Mouse (Mus musculus) frontal cortex, adult (tissue): ENCODE measurements around the gene Cep55.
A peak's percentile ranks its signal among the peaks of the same experiment; 100 is the strongest.

Source experiments
- ATAC-seq: cut with Nextera tagmentation; 2 replicates; pipeline ENCODE4 v1.9.2; 2017; ENCODE audit warnings: mild to moderate bottlenecking, moderate library complexity, mixed read lengths; ENCODE audit not compliant: low TSS enrichment

Cep55 gene

GRCm38 (mm10) chr19:38054720-38055192, at the start of gene Cep55:
Gene Cep55 (plus strand): TSS chr19:38055011.
- ATAC-seq: peak; percentile 95

DNA sequence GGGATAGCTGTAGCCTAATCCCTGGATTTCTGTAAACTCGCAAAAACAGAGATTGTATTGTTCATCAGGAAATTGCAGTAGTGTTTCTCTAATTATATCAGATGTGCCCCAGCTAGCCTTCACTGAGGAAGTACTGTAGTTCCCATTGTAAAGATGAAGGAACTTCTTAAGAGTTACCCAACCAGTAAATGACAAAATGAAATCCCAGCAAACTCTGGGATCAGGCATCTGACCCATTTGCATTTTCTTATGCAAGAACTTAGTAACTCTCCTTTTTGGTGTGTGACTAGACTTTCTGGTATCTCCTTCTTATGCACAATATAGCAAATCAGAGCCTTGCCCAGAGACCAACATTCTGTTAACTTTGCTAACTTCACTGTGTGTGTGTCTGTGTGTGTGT, 43.4 kb upstream of the Cep55 start:
- no peak for ATAC-seq

DNA sequence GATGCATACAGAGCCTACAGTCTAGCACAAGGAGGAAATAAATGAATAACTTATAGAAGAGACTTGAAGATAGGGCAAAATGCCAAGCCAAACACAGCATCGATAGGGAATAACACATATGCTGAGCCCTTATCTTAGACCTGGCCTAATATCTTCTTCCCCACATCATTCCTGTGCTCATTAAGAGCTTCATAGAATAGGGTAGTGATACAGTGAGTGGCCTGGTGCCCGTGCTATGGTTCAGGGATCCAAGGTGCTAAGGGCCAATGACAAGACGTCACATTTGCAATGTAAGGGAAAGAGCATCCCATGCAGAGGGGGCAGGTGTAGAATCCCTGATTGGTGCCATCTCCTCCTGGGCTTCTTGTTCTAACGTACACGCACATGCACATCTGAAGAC, 40.4 kb upstream of the Cep55 start:
- no peak for ATAC-seq

- peak; percentile 98 for ATAC-seq
Observed at GRCm38 (mm10) chr19:38015180-38015872, 39.5 kb upstream of the Cep55 start.

GRCm38 (mm10) chr19:38015873-38016254, 38.9 kb upstream of the Cep55 start:
- ATAC-seq: peak; percentile 52

GRCm38 (mm10) chr19:38022710-38023109, 32.1 kb upstream of the Cep55 start:
- no peak for ATAC-seq

- no peak for ATAC-seq
Observed at GRCm38 (mm10) chr19:38023603-38024002, 31.2 kb upstream of the Cep55 start.

GRCm38 (mm10) chr19:38025254-38026041, 29.4 kb upstream of the Cep55 start:
- no peak for ATAC-seq

DNA sequence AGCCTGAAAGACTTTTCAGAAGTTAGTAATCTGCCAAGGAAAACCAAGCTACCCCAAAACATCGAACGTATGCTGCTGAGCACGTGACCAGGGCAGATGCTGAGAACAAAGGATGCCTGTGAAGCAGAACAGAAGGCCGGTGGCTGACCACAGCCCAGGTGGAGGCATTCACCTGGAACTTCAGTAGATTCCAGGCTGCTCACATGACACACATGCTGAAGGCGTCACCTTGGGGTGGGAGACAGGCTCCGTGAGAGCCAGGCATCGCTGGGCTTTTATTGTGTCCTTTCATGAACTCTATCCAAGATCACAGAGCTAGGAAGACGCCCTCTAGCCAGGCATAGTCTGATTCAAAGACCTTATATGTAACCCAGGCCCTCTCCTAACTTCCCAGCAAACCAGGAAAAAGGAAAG, 28.6 kb upstream of the Cep55 start:
- no peak for ATAC-seq

- no peak for ATAC-seq
Observed at GRCm38 (mm10) chr19:38027389-38027788, 27.4 kb upstream of the Cep55 start.

- ATAC-seq: no peak
Observed at GRCm38 (mm10) chr19:38027881-38028521, 26.8 kb upstream of the Cep55 start.

DNA sequence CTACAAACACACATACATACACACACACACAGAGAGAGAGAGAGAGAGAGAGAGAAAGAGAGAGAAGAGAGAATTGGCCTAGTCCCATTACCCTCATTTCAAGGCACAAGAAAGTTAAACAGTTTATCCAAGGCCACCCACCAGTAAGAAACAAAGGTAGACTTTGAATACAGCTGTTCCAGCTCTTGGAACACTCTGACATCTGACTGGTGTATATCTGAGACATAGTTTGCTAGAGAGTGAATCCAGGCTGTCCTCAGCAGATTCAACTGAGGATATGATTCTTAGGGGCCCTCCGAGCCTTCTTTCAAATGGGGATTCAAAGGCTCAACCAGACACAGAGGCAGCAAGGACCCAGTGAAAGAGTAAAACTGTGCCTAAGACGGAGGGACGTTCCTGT, 25.5 kb upstream of the Cep55 start:
- no peak for ATAC-seq

DNA sequence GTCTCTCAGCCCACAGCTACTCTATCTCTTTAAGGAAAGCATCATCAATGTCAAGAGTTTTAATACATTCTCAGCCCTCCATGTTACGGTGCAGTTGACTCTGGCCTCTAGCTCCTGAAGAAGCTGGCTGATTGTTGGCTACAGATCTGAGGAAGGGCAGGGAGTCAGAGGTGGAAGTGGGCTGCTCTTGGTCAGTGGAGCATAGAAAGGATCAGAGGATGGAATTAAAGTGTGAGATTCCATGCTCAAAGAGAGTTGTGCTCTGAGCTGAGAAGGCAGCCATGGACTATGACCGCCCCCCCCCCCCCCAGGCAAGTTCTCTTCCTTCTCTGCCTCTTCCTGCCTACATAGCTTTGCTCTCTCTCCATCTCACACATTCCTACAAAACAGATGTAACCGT, 24.9 kb upstream of the Cep55 start:
- peak; percentile 32 for ATAC-seq

DNA sequence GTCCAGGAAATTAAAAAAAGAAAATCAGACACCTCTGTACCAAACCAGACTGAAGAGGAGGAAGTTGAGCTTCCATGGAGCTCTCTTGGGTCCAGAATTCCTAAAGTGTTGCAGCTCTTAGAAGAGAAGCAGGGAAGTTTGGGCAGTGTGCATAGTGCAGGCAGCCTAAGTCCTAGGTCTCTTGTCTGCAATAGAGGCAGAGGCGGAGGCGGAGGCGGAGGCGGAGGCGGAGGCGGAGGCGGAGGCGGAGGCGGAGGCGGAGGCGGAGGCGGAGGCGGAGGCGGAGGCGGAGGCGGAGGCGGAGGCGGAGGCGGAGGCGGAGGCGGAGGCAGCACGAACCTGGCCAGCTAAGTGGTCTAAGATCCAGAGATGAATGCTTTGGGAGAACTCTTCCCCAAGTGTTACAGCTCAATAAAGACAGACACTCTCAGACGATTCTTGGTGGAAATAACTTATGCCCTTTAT, 24.1 kb upstream of the Cep55 start:
- peak; percentile 76 for ATAC-seq

- ATAC-seq: no peak
Observed at GRCm38 (mm10) chr19:38031144-38031543, 23.7 kb upstream of the Cep55 start.

DNA sequence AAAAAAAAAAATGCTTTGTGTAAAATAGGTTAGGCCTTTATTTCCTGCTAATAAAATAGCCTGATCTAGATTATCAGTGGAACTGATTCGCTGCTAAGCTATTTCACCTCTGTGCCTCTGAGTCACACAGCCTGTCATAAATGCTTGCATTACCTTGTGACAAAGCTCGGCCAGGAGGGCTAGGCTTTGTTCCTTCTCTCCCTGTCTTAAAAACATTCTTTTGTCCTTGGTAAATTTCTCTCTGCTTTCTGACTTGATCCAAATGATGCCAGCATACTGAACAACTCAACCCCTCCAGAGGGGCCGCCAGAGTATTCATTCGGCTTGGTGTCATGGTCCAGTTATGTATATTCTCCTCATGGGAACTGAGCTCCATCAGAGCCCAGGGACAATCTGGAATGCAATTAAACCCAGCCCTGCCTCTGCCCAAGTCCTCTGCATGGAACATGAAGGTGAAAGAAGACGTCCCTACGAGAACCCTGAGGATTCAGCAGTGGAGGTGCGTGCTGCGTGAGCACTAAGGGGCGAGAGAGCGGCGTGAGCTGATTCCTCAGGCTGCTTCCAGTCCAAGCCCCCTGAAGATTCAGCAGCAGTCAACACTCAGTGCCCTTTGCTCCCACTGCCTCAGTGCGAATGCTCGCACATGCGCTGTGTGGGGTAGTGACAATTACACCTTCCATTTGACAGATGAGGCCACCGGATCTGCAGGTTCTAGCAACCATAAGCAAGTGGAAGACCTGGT, 21.6 kb upstream of the Cep55 start:
- ATAC-seq: no peak

- no peak for ATAC-seq
Observed at GRCm38 (mm10) chr19:38033735-38034057, 21.1 kb upstream of the Cep55 start.

- no peak for ATAC-seq
Observed at GRCm38 (mm10) chr19:38034696-38035095, 20.1 kb upstream of the Cep55 start.

DNA sequence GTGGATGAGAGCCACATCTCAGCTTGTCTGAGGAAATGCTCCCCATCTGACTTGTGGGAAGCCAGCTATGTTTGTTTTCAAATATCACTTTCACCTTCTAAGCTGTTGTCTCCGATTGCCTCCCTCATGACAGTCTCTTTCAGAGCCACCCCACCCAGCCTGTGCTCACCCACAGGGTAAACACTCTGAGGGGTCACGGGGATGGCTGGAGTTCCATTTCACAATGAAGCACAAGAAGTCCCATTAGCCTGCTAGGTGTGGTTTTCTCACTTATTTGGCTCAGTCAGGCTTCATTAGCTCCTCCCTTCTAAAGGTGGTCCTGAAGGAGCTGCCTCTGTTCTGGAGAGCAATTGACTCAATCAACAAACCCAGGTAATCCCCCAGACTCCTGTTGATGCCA, 19.0 kb upstream of the Cep55 start:
- no peak for ATAC-seq

DNA sequence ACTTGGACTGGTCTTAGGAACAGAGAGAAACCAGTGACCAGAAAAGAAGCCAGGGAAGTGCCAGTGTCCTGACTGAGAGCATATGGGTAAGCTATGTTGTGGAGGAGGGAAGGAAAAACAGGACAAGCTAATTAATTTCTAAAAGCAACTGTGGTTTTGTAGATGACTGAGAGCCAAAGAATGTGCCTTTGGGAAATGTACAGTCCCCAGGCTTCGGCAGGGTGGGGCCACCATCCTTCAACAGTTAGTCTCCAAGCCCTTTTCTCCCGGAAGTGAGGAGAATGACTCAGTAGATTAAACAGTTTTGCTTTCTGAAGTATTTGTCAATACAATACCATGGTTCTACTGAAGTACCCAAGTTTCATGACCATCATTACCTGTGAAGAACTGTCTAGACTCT, 16.5 kb upstream of the Cep55 start:
- no peak for ATAC-seq

- no peak for ATAC-seq
Observed at GRCm38 (mm10) chr19:38042261-38042722, 12.5 kb upstream of the Cep55 start.
